Mouse (Mus musculus) midbrain, embryonic 15.5 days (tissue): ENCODE results near the gene Zmym1. TPM values are rescaled to one million over a fixed set of nuclear protein-coding genes. Genes with fewer than 3 reads are reported as not detected.
"Not testable (repeated sequence)": the region's sequence is repeated elsewhere in the genome, so short reads cannot be mapped to it uniquely, and the experiment has no call there.

Experiments
- ATAC-seq: fragments of 200-750 bp; cut with Nextera tagmentation; replicated peaks from 2 replicates; pipeline ENCODE4 v1.8.0; 2017; ENCODE audit warnings: moderate TSS enrichment
- H3K27ac ChIP-seq: fragments of 300-500 bp; sonication (generic); 2 replicates; pipeline ENCODE4 v1.5.1; 2015; ENCODE audit warnings: mild to moderate bottlenecking, inconsistent platforms
- H3K27me3 ChIP-seq: fragments of 300-500 bp; sonication (generic); replicated peaks from 2 replicates; pipeline ENCODE4 v1.6.1; 2015; ENCODE audit warnings: inconsistent platforms
- H3K36me3 ChIP-seq: fragments of 300-500 bp; sonication (generic); replicated peaks from 2 replicates; pipeline ENCODE4 v1.6.1; 2015; ENCODE audit warnings: inconsistent platforms
- H3K4me1 ChIP-seq: fragments of 300-500 bp; sonication (generic); 2 replicates; pipeline ENCODE4 v1.6.1; 2015; ENCODE audit warnings: inconsistent platforms
- H3K4me2 ChIP-seq: fragments of 300-500 bp; sonication (generic); 2 replicates; pipeline ENCODE4 v1.6.1; 2015; ENCODE audit warnings: inconsistent platforms, mild to moderate bottlenecking, moderate library complexity
- H3K4me3 ChIP-seq: fragments of 300-500 bp; sonication (generic); 2 replicates; pipeline ENCODE4 v1.5.1; 2015; ENCODE audit warnings: mild to moderate bottlenecking, inconsistent platforms
- H3K9ac ChIP-seq: fragments of 300-500 bp; sonication (generic); 2 replicates; pipeline ENCODE4 v1.6.1; 2015; ENCODE audit warnings: mild to moderate bottlenecking, inconsistent platforms
- H3K9me3 ChIP-seq: fragments of 300-500 bp; sonication (generic); 2 replicates; pipeline ENCODE4 v1.6.1; 2016; ENCODE audit warnings: inconsistent platforms
- WGBS: fragments of 180-500 bp; shearing (Covaris S2); methylation state at CpG from one replicate; pipeline ENCODE4 v1.1.7; 2015; ENCODE audit warnings: mixed read lengths; 5-methylcytosine and 5-hydroxymethylcytosine counted together
- polyA plus RNA-seq: library from polyadenylated mRNA; unstranded; fragments of >200 nt; fragmentation: Nextera tagmentation; extraction: Ambion mirVana; gene quantifications from 2 replicates; pipeline ENCODE4 v1.2.1, GENCODE M21; 2015

Gene Zmym1
- 25.3 and 28.3 TPM in 2 replicates for polyA plus RNA-seq

- H3K4me3 ChIP-seq, result peak within 1 kb of the TSS; percentile 74
- peaks cover 3% of the 10 kb centered on the region; the same call in 1 of the 2 replicates for H3K36me3 ChIP-seq
- peaks cover 12% of the 10 kb centered on the region for H3K4me1 ChIP-seq
- ATAC-seq, result peak; percentile 86
- H3K9me3 ChIP-seq, result no peaks in the 10 kb centered on the region
- peak within 1 kb of the TSS; percentile 71 for H3K9ac ChIP-seq
- WGBS, result 1% methylated on average over 38 of the region's 38 CpGs
- H3K4me2 ChIP-seq, result peak within 1 kb of the TSS; percentile 76
- peak within 1 kb of the TSS; percentile 63 for H3K27ac ChIP-seq
- H3K27me3 ChIP-seq, result no peaks in the 10 kb centered on the region
Observed at GRCm38 (mm10) chr4:127060585-127061290, at the start of gene Zmym1. Gene Zmym1 (minus strand): TSS chr4:127061152.

- no peak for ATAC-seq
- no peak overlapping the region for H3K4me3 ChIP-seq
Observed at GRCm38 (mm10) chr4:127110570-127110969, 49.6 kb upstream of the Zmym1 start.

GRCm38 (mm10) chr4:127107566-127107965 lies 46.6 kb upstream of the Zmym1 start:
- H3K9me3 ChIP-seq, result peaks cover 4% of the 10 kb centered on the region; the same call in 1 of the 2 replicates
- no peak overlapping the region for H3K9ac ChIP-seq
- H3K27ac ChIP-seq, result no peak overlapping the region
- WGBS, result 96% methylated on average over 4 of the region's 4 CpGs
- H3K4me2 ChIP-seq, result no peak overlapping the region
- no peak overlapping the region for H3K4me3 ChIP-seq
- no peaks in the 10 kb centered on the region for H3K4me1 ChIP-seq
- ATAC-seq, result no peak
- no peaks in the 10 kb centered on the region for H3K27me3 ChIP-seq
- peaks cover 29% of the 10 kb centered on the region for H3K36me3 ChIP-seq

More at GRCm38 (mm10) chr4:127110570-127110969, 49.6 kb upstream of the Zmym1 start:
- Histone ChIP-seq H3K27ac (no peak overlapping the region), H3K36me3 (peaks cover 27% of the 10 kb centered on the region), H3K4me2 (no peak overlapping the region), H3K4me1 (no peaks in the 10 kb centered on the region), H3K9ac (no peak overlapping the region), H3K9me3 (peaks cover 4% of the 10 kb centered on the region; the same call in 1 of the 2 replicates), H3K27me3 (no peaks in the 10 kb centered on the region)
- 78% methylated on average over 4 of the region's 4 CpGs for WGBS

DNA sequence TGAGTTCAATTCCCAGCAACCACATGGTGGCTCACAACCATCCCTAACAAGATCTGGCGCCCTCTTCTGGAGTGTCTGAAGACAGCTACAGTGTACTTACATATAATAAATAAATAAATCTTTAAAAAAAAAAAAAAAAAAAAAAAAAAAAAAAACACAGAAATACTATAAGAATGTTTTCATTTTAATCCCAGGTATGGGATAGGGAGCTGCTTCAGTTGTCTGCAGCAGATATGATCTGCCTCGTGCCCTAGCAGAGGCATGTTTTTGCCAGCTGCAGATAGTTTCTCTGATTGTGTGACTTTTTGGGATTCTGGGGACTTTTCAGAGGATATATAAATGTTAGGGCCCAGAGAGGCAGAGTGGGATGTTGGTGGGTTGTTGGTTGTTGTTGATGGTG lies 38.6 kb upstream of the Zmym1 start:
- ATAC-seq, H3K9me3 ChIP-seq, H3K9ac ChIP-seq, H3K4me2 ChIP-seq, H3K4me1 ChIP-seq, H3K27ac ChIP-seq, H3K4me3 ChIP-seq, H3K27me3 ChIP-seq: not testable (repeated sequence)
- WGBS, result 97% methylated on average over 1 of the region's 2 CpGs
- H3K36me3 ChIP-seq, result 0 out of 2 replicates have a peak, but pooled peaks cover 13% of the 10 kb centered on the region

DNA sequence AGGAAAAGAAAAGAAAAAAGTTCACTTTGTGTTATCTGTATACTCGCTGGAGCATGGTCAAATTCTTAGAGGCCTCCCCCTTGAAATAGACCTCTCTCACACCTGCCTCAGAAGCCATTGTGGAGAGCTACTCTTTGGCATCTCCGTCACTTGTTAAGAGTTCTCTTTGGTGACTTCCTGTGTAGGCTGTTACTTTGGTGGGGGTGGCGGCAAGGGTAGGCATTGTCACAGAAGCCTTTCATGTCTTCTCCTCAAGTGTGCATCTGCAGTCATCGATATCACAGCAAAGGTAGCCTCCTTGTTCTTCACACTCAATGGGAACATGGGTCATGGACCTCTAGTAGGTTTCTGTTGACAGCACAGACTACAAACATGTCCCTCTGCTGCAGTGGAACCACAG lies 34.1 kb upstream of the Zmym1 start:
- no peaks in the 10 kb centered on the region for H3K27me3 ChIP-seq
- no peaks in the 10 kb centered on the region for H3K9me3 ChIP-seq
- 88% methylated on average over 4 of the region's 4 CpGs for WGBS
- H3K4me2 ChIP-seq, result no peak overlapping the region
- no peak for ATAC-seq
- H3K36me3 ChIP-seq, result peaks cover 10% of the 10 kb centered on the region; the same call in 1 of the 2 replicates
- no peak overlapping the region for H3K9ac ChIP-seq
- H3K4me1 ChIP-seq, result no peaks in the 10 kb centered on the region
- no peak overlapping the region for H3K4me3 ChIP-seq
- H3K27ac ChIP-seq, result no peak overlapping the region

DNA sequence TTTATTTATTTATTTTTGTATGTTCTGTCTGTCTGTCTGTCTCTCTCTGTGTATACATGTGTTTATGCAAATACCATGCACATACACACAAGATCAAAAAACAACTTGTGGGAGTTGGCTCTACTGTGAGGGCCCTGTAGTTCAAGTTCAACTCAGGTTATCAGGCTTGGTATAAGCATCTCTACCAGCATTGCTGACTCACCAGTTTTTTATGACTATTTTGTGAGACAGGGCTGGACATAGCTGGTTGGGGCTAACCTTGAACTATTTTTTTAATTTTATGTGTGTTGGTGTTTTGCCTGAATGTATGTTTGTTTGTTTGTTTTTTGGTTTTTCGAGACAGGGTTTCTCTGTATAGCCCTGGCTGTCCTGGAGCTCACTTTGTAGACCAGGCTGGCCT lies 30.2 kb upstream of the Zmym1 start:
- ATAC-seq, result no peak
- H3K36me3 ChIP-seq, result peaks cover 18% of the 10 kb centered on the region; the same call in 1 of the 2 replicates
- no peak overlapping the region for H3K27ac ChIP-seq
- H3K9me3 ChIP-seq, result no peaks in the 10 kb centered on the region
- H3K4me3 ChIP-seq, result no peak overlapping the region
- no peaks in the 10 kb centered on the region for H3K27me3 ChIP-seq
- H3K4me1 ChIP-seq, result no peaks in the 10 kb centered on the region
- H3K4me2 ChIP-seq, result no peak overlapping the region
- 93% methylated on average over 1 of the region's 1 CpGs for WGBS
- no peak overlapping the region for H3K9ac ChIP-seq

DNA sequence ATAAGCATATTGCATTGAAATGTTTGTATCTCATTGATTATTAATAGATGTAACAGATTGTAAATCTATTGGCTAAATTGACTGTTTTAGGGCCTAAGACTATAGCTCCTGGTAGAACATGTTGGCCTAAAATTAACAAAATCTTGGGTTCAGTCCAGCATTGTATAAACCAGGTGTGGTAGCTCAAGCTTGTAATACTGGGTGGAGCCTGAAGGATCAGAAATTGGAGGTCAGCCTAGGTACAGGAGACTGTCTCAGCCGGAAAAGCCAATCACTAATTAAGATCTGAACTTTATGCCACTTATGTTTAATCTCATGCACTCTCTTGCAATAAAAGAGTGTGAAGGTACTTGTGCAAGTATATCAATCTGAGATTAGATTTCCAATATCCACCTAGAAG lies 24.8 kb upstream of the Zmym1 start:
- Histone ChIP-seq H3K9ac (no peak overlapping the region), H3K9me3 (no peaks in the 10 kb centered on the region), H3K4me1 (0 out of 2 replicates have a peak, but pooled peaks cover 3% of the 10 kb centered on the region), H3K36me3 (peaks cover 11% of the 10 kb centered on the region; the same call in 1 of the 2 replicates), H3K27me3 (no peaks in the 10 kb centered on the region), H3K4me3 (no peak overlapping the region), H3K27ac (no peak overlapping the region), H3K4me2 (no peak overlapping the region)
- WGBS, result 81% methylated on average over 1 of the region's 1 CpGs
- ATAC-seq, result no peak

DNA sequence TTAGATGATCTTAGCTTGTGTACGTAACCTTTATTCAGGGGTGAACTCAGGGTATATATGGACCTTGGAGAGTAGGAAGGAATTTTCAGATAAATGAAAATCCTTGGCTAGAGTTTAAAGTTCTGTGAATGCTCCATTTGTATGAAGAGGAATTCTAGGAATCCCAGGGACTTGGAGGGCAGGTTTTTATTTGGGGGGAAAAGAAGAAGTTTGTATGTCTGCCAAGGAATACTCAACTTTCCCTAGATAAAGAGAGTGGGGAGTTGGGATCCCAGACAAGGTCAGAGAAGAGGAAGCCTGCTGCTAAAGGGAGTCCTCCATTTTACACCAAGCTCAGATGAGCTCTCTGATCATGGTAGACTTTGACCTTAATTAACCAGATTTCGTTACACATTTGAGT lies 22.2 kb upstream of the Zmym1 start:
- Histone ChIP-seq H3K4me1 (peaks cover 25% of the 10 kb centered on the region), H3K4me2 (no peak overlapping the region), H3K27ac (no peak overlapping the region), H3K27me3 (no peaks in the 10 kb centered on the region), H3K4me3 (no peak overlapping the region), H3K9ac (no peak overlapping the region), H3K36me3 (no peaks in the 10 kb centered on the region), H3K9me3 (no peaks in the 10 kb centered on the region)
- WGBS, result 96% methylated on average over 2 of the region's 2 CpGs
- ATAC-seq, result no peak

- no peaks in the 10 kb centered on the region for H3K9me3 ChIP-seq
- no peak overlapping the region for H3K27ac ChIP-seq
- no peaks in the 10 kb centered on the region for H3K27me3 ChIP-seq
- H3K36me3 ChIP-seq, result no peaks in the 10 kb centered on the region
- ATAC-seq, result no peak
- no peak overlapping the region for H3K4me3 ChIP-seq
- H3K4me1 ChIP-seq, result peaks cover 30% of the 10 kb centered on the region
- H3K4me2 ChIP-seq, result no peak overlapping the region
- WGBS, result 62% methylated on average over 1 of the region's 1 CpGs
- H3K9ac ChIP-seq, result no peak overlapping the region
Observed at GRCm38 (mm10) chr4:127080806-127081205, 19.9 kb upstream of the Zmym1 start.

GRCm38 (mm10) chr4:127076875-127077548 lies 16.1 kb upstream of the Zmym1 start, which contains the start of gene Zmym6:
Gene Zmym6 (plus strand): TSS chr4:127077383.
- no peaks in the 10 kb centered on the region for H3K27me3 ChIP-seq
- no peaks in the 10 kb centered on the region for H3K36me3 ChIP-seq
- no peaks in the 10 kb centered on the region for H3K9me3 ChIP-seq
- under 1% methylated on average over 46 of the region's 46 CpGs for WGBS
- H3K4me2 ChIP-seq, result peak within 1 kb of the TSS; percentile 68
- peaks cover 30% of the 10 kb centered on the region for H3K4me1 ChIP-seq
- H3K27ac ChIP-seq, result peak within 1 kb of the TSS; percentile 95
- ATAC-seq, result peak; percentile 99
- H3K9ac ChIP-seq, result peak within 1 kb of the TSS; percentile 66
- H3K4me3 ChIP-seq, result peak within 1 kb of the TSS; percentile 56

DNA sequence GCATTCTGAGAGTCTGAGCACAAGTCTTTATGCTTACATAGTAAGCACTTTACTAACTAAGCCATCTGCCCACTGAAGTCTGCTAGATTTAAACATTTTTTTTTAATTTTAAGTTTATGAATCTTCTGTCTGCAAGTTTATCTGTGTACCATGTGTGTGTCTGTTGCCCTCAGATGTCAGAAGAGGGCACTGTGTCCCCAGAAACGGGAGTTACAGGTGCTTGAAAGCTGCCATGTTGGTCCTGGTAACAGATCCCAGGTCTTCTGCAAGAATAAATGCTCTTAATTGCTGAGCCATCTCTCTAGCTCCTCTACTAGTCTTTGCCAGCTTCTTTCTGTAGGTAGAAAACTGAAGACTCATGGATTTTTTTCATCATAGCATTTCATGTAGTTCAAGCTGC lies 14.0 kb upstream of the Zmym1 start:
- Histone ChIP-seq H3K4me2 (no peak overlapping the region), H3K4me1 (peaks cover 20% of the 10 kb centered on the region), H3K9ac (no peak overlapping the region), H3K36me3 (no peaks in the 10 kb centered on the region), H3K9me3 (no peaks in the 10 kb centered on the region), H3K4me3 (no peak overlapping the region), H3K27me3 (no peaks in the 10 kb centered on the region), H3K27ac (no peak overlapping the region)
- WGBS, result 62% methylated on average over 1 of the region's 1 CpGs
- ATAC-seq, result no peak

GRCm38 (mm10) chr4:127064051-127064450 lies 3.1 kb upstream of the Zmym1 start:
- Histone ChIP-seq H3K27ac (no peak overlapping the region), H3K4me2 (no peak overlapping the region), H3K36me3 (no peaks in the 10 kb centered on the region), H3K27me3 (no peaks in the 10 kb centered on the region), H3K4me3 (no peak overlapping the region), H3K9me3 (no peaks in the 10 kb centered on the region), H3K9ac (no peak overlapping the region), H3K4me1 (peaks cover 12% of the 10 kb centered on the region)
- WGBS, result 53% methylated on average over 1 of the region's 1 CpGs
- no peak for ATAC-seq
